8 mouse cellular contexts compared by ENCODE assay signal in genomic region chr15:82212752-82213063, GRCm38 (mm10). TPM values are rescaled to one million over a fixed set of nuclear protein-coding genes. Genes with fewer than 3 reads are reported as not detected.
DNase-seq lines count a peak whose midpoint lies in the region; ATAC-seq and TF ChIP-seq lines count a peak whose summit lies in the region.

TSS of gene Shisa8 (minus strand) at chr15:82212815.

- H3K27me3 ChIP-seq in heart, embryonic 15.5 days: peaks cover 97% of the 10 kb centered on the region
- peaks cover 92% of the 10 kb centered on the region for H3K27me3 ChIP-seq in forebrain, embryonic 13.5 days
- peaks cover 74% of the 10 kb centered on the region for H3K27me3 ChIP-seq in liver, postnatal 0 days (ENCODE audit: insufficient read depth, low read length)

- TF ChIP-seq EP300 in liver, postnatal 0 days (IDR thresholded peaks at IDR 0.05; ENCODE audit: low read depth): no peak

- under 1% methylated on average over 28 of the region's 34 CpGs for WGBS in heart, embryonic 15.5 days
- 0% methylated on average over 15 of the region's 34 CpGs for WGBS in forebrain, embryonic 13.5 days
- WGBS in liver, postnatal 0 days (ENCODE audit: insufficient replicate concordance): 5% methylated on average over 17 of the region's 34 CpGs

- no peaks in the 10 kb centered on the region for H3K9me3 ChIP-seq in heart, embryonic 15.5 days (replicated peaks)
- H3K9me3 ChIP-seq in forebrain, embryonic 13.5 days (replicated peaks): no peaks in the 10 kb centered on the region
- no peaks in the 10 kb centered on the region for H3K9me3 ChIP-seq in liver, postnatal 0 days (ENCODE audit: low read length)

- peak within 1 kb of the TSS; percentile 40 for H3K9ac ChIP-seq in heart, embryonic 15.5 days
- peak within 1 kb of the TSS; percentile 55 for H3K9ac ChIP-seq in forebrain, embryonic 13.5 days
- H3K9ac ChIP-seq in liver, postnatal 0 days (replicated peaks): 0 out of 2 replicates have a peak within 1 kb of the TSS, but pooled peaks have one; percentile 26

- TF ChIP-seq CTCF in liver, postnatal 0 days (IDR thresholded peaks at IDR 0.05; ENCODE audit: low read depth): no peak

- no peak within 1 kb of the TSS for H3K27ac ChIP-seq in heart, embryonic 15.5 days
- H3K27ac ChIP-seq in forebrain, embryonic 13.5 days: no peak within 1 kb of the TSS
- H3K27ac ChIP-seq in liver, postnatal 0 days (ENCODE audit: low read depth): no peak within 1 kb of the TSS

- peak within 1 kb of the TSS; percentile 54 for H3K4me3 ChIP-seq in heart, embryonic 15.5 days
- peak within 1 kb of the TSS; percentile 44 for H3K4me3 ChIP-seq in forebrain, embryonic 13.5 days
- H3K4me3 ChIP-seq in liver, postnatal 0 days (ENCODE audit: low read depth, low read length): peak within 1 kb of the TSS; percentile 40

- peak within 1 kb of the TSS; percentile 86 for H3K4me2 ChIP-seq in heart, embryonic 15.5 days
- peak within 1 kb of the TSS; percentile 70 for H3K4me2 ChIP-seq in forebrain, embryonic 13.5 days
- H3K4me2 ChIP-seq in liver, postnatal 0 days (ENCODE audit: low read depth, low read length): peak within 1 kb of the TSS; percentile 68

- no peaks in the 10 kb centered on the region for H3K36me3 ChIP-seq in heart, embryonic 15.5 days
- H3K36me3 ChIP-seq in forebrain, embryonic 13.5 days (ENCODE audit: poor library complexity, severe bottlenecking): no peaks in the 10 kb centered on the region
- no peaks in the 10 kb centered on the region for H3K36me3 ChIP-seq in liver, postnatal 0 days (replicated peaks; ENCODE audit: insufficient read depth, low read length)

- no peak for DNase-seq in heart, adult 18-20 months
- peak; percentile 78 for DNase-seq in brain, adult 2 months (ENCODE audit: low read depth, low spot score)
- DNase-seq in liver, postnatal 0 days: no peak
- no peak for DNase-seq in thymus, postnatal 4 days
- DNase-seq in thymus, postnatal 10 days (ENCODE audit: low spot score in 2 of 2): no peak
- DNase-seq in right cerebral cortex, postnatal 25 days: no peak

- no peak for ATAC-seq in heart, embryonic 15.5 days (replicated peaks; ENCODE audit: insufficient number of reproducible peaks, insufficient read depth, low FRiP score, low read depth)
- ATAC-seq in forebrain, embryonic 13.5 days: no peak
- no peak for ATAC-seq in liver, postnatal 0 days

- peaks cover 37% of the 10 kb centered on the region for H3K4me1 ChIP-seq in heart, embryonic 15.5 days (replicated peaks)
- H3K4me1 ChIP-seq in forebrain, embryonic 13.5 days: peaks cover 40% of the 10 kb centered on the region
- H3K4me1 ChIP-seq in liver, postnatal 0 days (ENCODE audit: insufficient read depth): peaks cover 7% of the 10 kb centered on the region

RNA-seq across cellular contexts. Expression of gene Shisa8, which starts in this region (rescaled TPM):
- polyA plus RNA-seq in heart, embryonic 15.5 days (2015; fragmentation: Nextera tagmentation; extraction: Ambion mirVana): 0.22 and 0.25 TPM in 2 replicates
- under 1 TPM in 1 of 2 experiments, not detected in 1; 0.21 TPM for total RNA-seq in heart, adult 18-20 months (2021)
- 0.74 and 0.77 TPM in 2 replicates for polyA plus RNA-seq in forebrain, embryonic 13.5 days (2015; fragmentation: Nextera tagmentation; extraction: Ambion mirVana)
- polyA plus RNA-seq in liver, postnatal 0 days (2015; fragmentation: Nextera tagmentation; extraction: Ambion mirVana): 0.08 and 0.13 TPM in 2 replicates
